Mouse (Mus musculus): ENCODE measurements around the gene Txnl4b. TPM values are rescaled to one million over a fixed set of nuclear protein-coding genes. Genes with fewer than 3 reads are reported as not detected.

Gene Txnl4b
- polyA plus RNA-seq, 1 experiment from 2014 or later = 30.8 TPM

GRCm38 (mm10) chr8:109576311-109576710 is 10.6 kb downstream of the Txnl4b start:
- ATAC-seq (ENCODE audit: low FRiP score) = no peak

GRCm38 (mm10) chr8:109578900-109579301 is 13.2 kb downstream of the Txnl4b start, which contains the start of gene Hp:
Gene Hp (minus strand): TSS chr8:109579172.
- H3K27me3 ChIP-seq = no peaks in the 10 kb centered on the region
- no peaks in the 10 kb centered on the region for H3K9me3 ChIP-seq
- no peak within 1 kb of the TSS for H3K27ac ChIP-seq
- ATAC-seq (ENCODE audit: low FRiP score) = no peak
- no peak within 1 kb of the TSS for H3K4me3 ChIP-seq
- 75% methylated on average over 8 of the region's 8 CpGs for WGBS
- peaks cover 3% of the 10 kb centered on the region; the same call in 1 of the 2 replicates for H3K36me3 ChIP-seq
- no peaks in the 10 kb centered on the region for H3K4me1 ChIP-seq (replicated peaks)
- no peak within 1 kb of the TSS for H3K4me2 ChIP-seq
- H3K9ac ChIP-seq = no peak within 1 kb of the TSS

More at GRCm38 (mm10) chr8:109576311-109576710, 10.6 kb downstream of the Txnl4b start:
- no peak overlapping the region for H3K27ac ChIP-seq
- peaks cover 4% of the 10 kb centered on the region for H3K36me3 ChIP-seq
- no peaks in the 10 kb centered on the region for H3K9me3 ChIP-seq
- no peak overlapping the region for H3K4me3 ChIP-seq
- 79% methylated on average over 4 of the region's 4 CpGs for WGBS
- no peak overlapping the region for H3K9ac ChIP-seq
- H3K4me2 ChIP-seq = no peak overlapping the region
- H3K27me3 ChIP-seq = no peaks in the 10 kb centered on the region
- no peaks in the 10 kb centered on the region for H3K4me1 ChIP-seq (replicated peaks)

- no peaks in the 10 kb centered on the region for H3K27me3 ChIP-seq
- ATAC-seq (ENCODE audit: low FRiP score) = no peak
- WGBS = 91% methylated on average over 4 of the region's 4 CpGs
- H3K36me3 ChIP-seq = no peaks in the 10 kb centered on the region
- no peaks in the 10 kb centered on the region for H3K4me1 ChIP-seq (replicated peaks)
- no peak overlapping the region for H3K27ac ChIP-seq
- H3K9me3 ChIP-seq = no peaks in the 10 kb centered on the region
- no peak overlapping the region for H3K4me3 ChIP-seq
- no peak overlapping the region for H3K9ac ChIP-seq
- H3K4me2 ChIP-seq = no peak overlapping the region
Measured at GRCm38 (mm10) chr8:109584293-109584692, 18.6 kb downstream of the Txnl4b start.

GRCm38 (mm10) chr8:109584830-109585229 is 19.1 kb downstream of the Txnl4b start:
- ATAC-seq (ENCODE audit: low FRiP score) = no peak
- no peaks in the 10 kb centered on the region for H3K9me3 ChIP-seq
- 93% methylated on average over 3 of the region's 3 CpGs for WGBS
- no peak overlapping the region for H3K4me2 ChIP-seq
- H3K4me3 ChIP-seq = no peak overlapping the region
- H3K27ac ChIP-seq = no peak overlapping the region
- H3K36me3 ChIP-seq = no peaks in the 10 kb centered on the region
- no peaks in the 10 kb centered on the region for H3K4me1 ChIP-seq (replicated peaks)
- no peak overlapping the region for H3K9ac ChIP-seq
- H3K27me3 ChIP-seq = no peaks in the 10 kb centered on the region

- H3K4me1 ChIP-seq (replicated peaks) = no peaks in the 10 kb centered on the region
- no peak overlapping the region for H3K9ac ChIP-seq
- H3K4me2 ChIP-seq = no peak overlapping the region
- H3K27ac ChIP-seq = no peak overlapping the region
- no peaks in the 10 kb centered on the region for H3K36me3 ChIP-seq
- ATAC-seq (ENCODE audit: low FRiP score) = no peak
- H3K27me3 ChIP-seq = no peaks in the 10 kb centered on the region
- H3K4me3 ChIP-seq = no peak overlapping the region
- H3K9me3 ChIP-seq = no peaks in the 10 kb centered on the region
Measured at GRCm38 (mm10) chr8:109585652-109586051, 20.0 kb downstream of the Txnl4b start.

GRCm38 (mm10) chr8:109586972-109587504 is 21.3 kb downstream of the Txnl4b start:
- no peak overlapping the region for H3K4me2 ChIP-seq
- H3K27ac ChIP-seq = no peak overlapping the region
- H3K4me3 ChIP-seq = no peak overlapping the region
- H3K9me3 ChIP-seq = no peaks in the 10 kb centered on the region
- H3K36me3 ChIP-seq = peaks cover 8% of the 10 kb centered on the region
- H3K9ac ChIP-seq = no peak overlapping the region
- ATAC-seq (ENCODE audit: low FRiP score) = no peak
- H3K4me1 ChIP-seq (replicated peaks) = no peaks in the 10 kb centered on the region
- whole genome bisulfite sequencing = 70% methylated on average over 7 of the region's 7 CpGs
- H3K27me3 ChIP-seq = no peaks in the 10 kb centered on the region

GRCm38 (mm10) chr8:109590901-109591300 is 25.2 kb downstream of the Txnl4b start:
- Histone ChIP-seq H3K9me3 (no peaks in the 10 kb centered on the region), H3K4me2 (no peak overlapping the region), H3K9ac (no peak overlapping the region), H3K4me3 (no peak overlapping the region), H3K36me3 (peaks cover 32% of the 10 kb centered on the region), H3K27me3 (no peaks in the 10 kb centered on the region), H3K4me1 (replicated peaks) (no peaks in the 10 kb centered on the region), H3K27ac (no peak overlapping the region)
- 93% methylated on average over 9 of the region's 9 CpGs for WGBS
- ATAC-seq (ENCODE audit: low FRiP score) = no peak

GRCm38 (mm10) chr8:109591367-109591766 is 25.7 kb downstream of the Txnl4b start:
- H3K27ac ChIP-seq = no peak overlapping the region
- no peak overlapping the region for H3K9ac ChIP-seq
- no peak overlapping the region for H3K4me3 ChIP-seq
- H3K9me3 ChIP-seq = no peaks in the 10 kb centered on the region
- H3K27me3 ChIP-seq = no peaks in the 10 kb centered on the region
- no peaks in the 10 kb centered on the region for H3K4me1 ChIP-seq (replicated peaks)
- H3K36me3 ChIP-seq = peaks cover 33% of the 10 kb centered on the region
- H3K4me2 ChIP-seq = no peak overlapping the region
- 89% methylated on average over 3 of the region's 3 CpGs for WGBS
- no peak for ATAC-seq (ENCODE audit: low FRiP score)

- Histone ChIP-seq H3K4me1 (replicated peaks) (no peaks in the 10 kb centered on the region), H3K9ac (no peak overlapping the region), H3K27me3 (no peaks in the 10 kb centered on the region), H3K27ac (no peak overlapping the region), H3K4me2 (no peak overlapping the region), H3K36me3 (peaks cover 33% of the 10 kb centered on the region), H3K9me3 (no peaks in the 10 kb centered on the region), H3K4me3 (no peak overlapping the region)
- ATAC-seq (ENCODE audit: low FRiP score) = no peak
- 92% methylated on average over 5 of the region's 5 CpGs for WGBS
Measured at GRCm38 (mm10) chr8:109592164-109592563, 26.5 kb downstream of the Txnl4b start.

- no peak overlapping the region for H3K9ac ChIP-seq
- H3K9me3 ChIP-seq = no peaks in the 10 kb centered on the region
- H3K4me1 ChIP-seq (replicated peaks) = no peaks in the 10 kb centered on the region
- no peak for ATAC-seq (ENCODE audit: low FRiP score)
- H3K4me3 ChIP-seq = no peak overlapping the region
- peaks cover 35% of the 10 kb centered on the region for H3K36me3 ChIP-seq
- H3K4me2 ChIP-seq = no peak overlapping the region
- H3K27me3 ChIP-seq = no peaks in the 10 kb centered on the region
- WGBS = 77% methylated on average over 6 of the region's 6 CpGs
- no peak overlapping the region for H3K27ac ChIP-seq
Measured at GRCm38 (mm10) chr8:109593117-109593788, 27.6 kb downstream of the Txnl4b start.

- 53% methylated on average over 8 of the region's 8 CpGs for WGBS
- H3K36me3 ChIP-seq = peaks cover 51% of the 10 kb centered on the region
- ATAC-seq (ENCODE audit: low FRiP score) = no peak
Measured at GRCm38 (mm10) chr8:109595854-109596253, 30.2 kb downstream of the Txnl4b start.

GRCm38 (mm10) chr8:109606725-109607124 is 41.0 kb downstream of the Txnl4b start:
- peaks cover 14% of the 10 kb centered on the region for H3K4me1 ChIP-seq (replicated peaks)
- H3K27me3 ChIP-seq = no peaks in the 10 kb centered on the region
- WGBS = 92% methylated on average over 2 of the region's 2 CpGs
- no peak for ATAC-seq (ENCODE audit: low FRiP score)
- no peak overlapping the region for H3K4me3 ChIP-seq
- H3K27ac ChIP-seq = no peak overlapping the region
- H3K9ac ChIP-seq = no peak overlapping the region
- peaks cover 36% of the 10 kb centered on the region for H3K36me3 ChIP-seq
- H3K4me2 ChIP-seq = no peak overlapping the region
- no peaks in the 10 kb centered on the region for H3K9me3 ChIP-seq

More at GRCm38 (mm10) chr8:109595854-109596253, 30.2 kb downstream of the Txnl4b start:
- Histone ChIP-seq H3K4me3 (no peak overlapping the region), H3K27me3 (no peaks in the 10 kb centered on the region), H3K4me1 (replicated peaks) (no peaks in the 10 kb centered on the region), H3K9ac (no peak overlapping the region), H3K9me3 (no peaks in the 10 kb centered on the region), H3K27ac (no peak overlapping the region), H3K4me2 (no peak overlapping the region)

GRCm38 (mm10) chr8:109607650-109608049 is 42.0 kb downstream of the Txnl4b start:
- 15% methylated on average over 12 of the region's 12 CpGs for WGBS
- peak overlapping the region; percentile 84 for H3K4me2 ChIP-seq
- H3K4me3 ChIP-seq = peak overlapping the region; percentile 57
- H3K27ac ChIP-seq = peak overlapping the region; percentile 97
- H3K9me3 ChIP-seq = no peaks in the 10 kb centered on the region
- H3K9ac ChIP-seq = peak overlapping the region; percentile 81
- H3K4me1 ChIP-seq (replicated peaks) = peaks cover 14% of the 10 kb centered on the region
- no peaks in the 10 kb centered on the region for H3K27me3 ChIP-seq
- H3K36me3 ChIP-seq = peaks cover 30% of the 10 kb centered on the region
- no peak for ATAC-seq (ENCODE audit: low FRiP score)
